Mouse (Mus musculus) cortical plate, adult 2 months (tissue): ENCODE measurements around the gene Prkar2a.

Experiments
- CTCF ChIP-seq: fragments of 200-500 bp; IDR thresholded peaks from 2 replicates; pipeline ENCODE4 v1.5.1; 2011; ENCODE audit warnings: mild to moderate bottlenecking, control low read depth, low read length; ENCODE audit not compliant: insufficient read depth; ENCODE audit errors: extremely low read depth
- POLR2A ChIP-seq: fragments of 200-500 bp; IDR thresholded peaks from 2 replicates; pipeline ENCODE4 v1.6.1; 2011; ENCODE audit warnings: mild to moderate bottlenecking, low read length, control low read depth; ENCODE audit not compliant: insufficient read depth; ENCODE audit errors: extremely low read depth

GRCm38 (mm10) chr9:108648166-108648565 lies 40.9 kb upstream of the Prkar2a start:
- TF ChIP-seq CTCF (no peak), POLR2A (no peak)
